In the genomic region with DNA sequence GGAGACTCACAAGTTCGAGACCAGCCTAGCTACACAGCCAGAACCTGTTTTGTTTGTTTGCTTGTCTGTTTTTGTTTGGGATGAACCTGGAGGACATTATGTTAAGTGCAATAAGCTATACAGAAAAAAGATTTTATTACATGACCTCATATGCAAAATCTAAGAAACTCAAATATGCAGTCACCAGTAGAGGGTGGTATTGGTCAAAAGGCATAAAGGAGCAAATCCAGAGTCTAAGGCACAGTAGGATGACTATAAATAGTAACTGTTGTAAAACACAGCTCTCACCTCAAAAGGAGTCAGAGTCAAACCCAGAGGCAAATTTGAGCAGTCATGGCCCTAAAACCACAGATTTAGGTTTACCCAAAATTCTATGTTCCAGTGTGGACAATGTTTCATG, we compare ENCODE assay signal across 13 mouse cellular contexts. TPM values are rescaled to one million over a fixed set of nuclear protein-coding genes. Genes with fewer than 3 reads are reported as not detected.
DNase-seq lines count a peak whose midpoint lies in the region; ATAC-seq and TF ChIP-seq lines count a peak whose summit lies in the region.
"Had no signal": no experiment of that assay in that cellular context is flagged by ENCODE, and none has a peak within 500 bp of the region (broad histone marks: within the 10 kb centered on the region; RNA-seq: fewer than 3 reads in every experiment).

No protein-coding gene starts in this region.

- H3K27me3 ChIP-seq in kidney, adult 2 months (replicated peaks; ENCODE audit: control insufficient read depth, insufficient read depth, low read length): no peaks in the 10 kb centered on the region
- no peaks in the 10 kb centered on the region for H3K27me3 ChIP-seq in kidney, embryonic 16.5 days (ENCODE audit: insufficient read depth, low read length)
- no peaks in the 10 kb centered on the region for H3K27me3 ChIP-seq in MEL (ENCODE audit: control insufficient read depth in 1 of 2, insufficient read depth in 2 of 2, low read length in 2 of 2)
- H3K27me3 ChIP-seq: embryonic facial prominence, embryonic 12.5 days; heart, embryonic 15.5 days; liver, embryonic 15.5 days had no signal

- TF ChIP-seq CTCF in kidney, adult 2 months (conservative IDR thresholded peaks at IDR 0.05; ENCODE audit: insufficient read depth, insufficient read length, low read depth, low read length): 0 out of 2 replicates have a peak, but pooled peaks have one; percentile 9
- peak; percentile 3 to 86 (median 69); a peak in 4 of 6 replicates for TF ChIP-seq CTCF in MEL (IDR thresholded peaks at IDR 0.05 in 2 of 3, conservative IDR thresholded peaks at IDR 0.05 in 1 of 3; ENCODE audit: control insufficient read depth in 1 of 3, insufficient read depth in 1 of 3, low read depth in 2 of 3, low read length in 3 of 3, poor library complexity in 1 of 3, severe bottlenecking in 1 of 3)

- no peak overlapping the region for H3K4me3 ChIP-seq in kidney, adult 2 months (ENCODE audit: insufficient read depth, low read depth, low read length)
- no peak overlapping the region for H3K4me3 ChIP-seq in kidney, embryonic 16.5 days (ENCODE audit: low read length)
- no peak overlapping the region for H3K4me3 ChIP-seq in MEL (ENCODE audit: control insufficient read depth in 1 of 2, insufficient read depth in 1 of 2, low read depth in 2 of 2, low read length in 2 of 2)
- H3K4me3 ChIP-seq: embryonic facial prominence, embryonic 12.5 days; heart, embryonic 15.5 days; liver, embryonic 15.5 days had no signal

- no peaks in the 10 kb centered on the region for H3K4me1 ChIP-seq in kidney, adult 2 months (ENCODE audit: control insufficient read depth, insufficient read depth, low read length)
- H3K4me1 ChIP-seq in kidney, embryonic 16.5 days (ENCODE audit: insufficient read depth, low read length): peaks cover 12% of the 10 kb centered on the region; the same call in 1 of the 2 replicates
- H3K4me1 ChIP-seq in MEL (ENCODE audit: control insufficient read depth in 1 of 2, insufficient read depth in 2 of 2, low read length in 2 of 2): peaks cover 0 to 4% of the 10 kb centered on the region in 2 experiments; a peak in 1 of 4 replicates

- peaks cover 4% of the 10 kb centered on the region; the same call in 1 of the 2 replicates for H3K79me2 ChIP-seq in MEL (ENCODE audit: control insufficient read depth, insufficient read depth, low read length, poor library complexity)

- no peaks in the 10 kb centered on the region for H3K36me3 ChIP-seq in kidney, adult 2 months (ENCODE audit: control insufficient read depth, insufficient read depth, low read length)
- H3K36me3 ChIP-seq in kidney, embryonic 16.5 days (ENCODE audit: insufficient read depth, low read length): no peaks in the 10 kb centered on the region
- peaks cover 0 to 14% of the 10 kb centered on the region in 2 experiments; a peak in 2 of 4 replicates for H3K36me3 ChIP-seq in MEL (ENCODE audit: control insufficient read depth in 1 of 2, insufficient read depth in 2 of 2, low read length in 2 of 2)
- H3K36me3 ChIP-seq: embryonic facial prominence, embryonic 12.5 days; heart, embryonic 15.5 days; liver, embryonic 15.5 days had no signal

- no peak overlapping the region for H3K9ac ChIP-seq in kidney, embryonic 16.5 days (replicated peaks; ENCODE audit: low read length)
- no peak overlapping the region for H3K9ac ChIP-seq in MEL (ENCODE audit: control insufficient read depth, low read depth, low read length, poor library complexity, severe bottlenecking)
- H3K9ac ChIP-seq: embryonic facial prominence, embryonic 12.5 days; heart, embryonic 15.5 days; liver, embryonic 15.5 days had no signal

- no peaks in the 10 kb centered on the region for H3K9me3 ChIP-seq in kidney, embryonic 16.5 days (ENCODE audit: low read length)
- no peaks in the 10 kb centered on the region for H3K9me3 ChIP-seq in MEL (replicated peaks; ENCODE audit: insufficient read depth, low read length)
- H3K9me3 ChIP-seq: embryonic facial prominence, embryonic 12.5 days; heart, embryonic 15.5 days; liver, embryonic 15.5 days had no signal

- TF ChIP-seq POLR2A in kidney, adult 2 months (IDR thresholded peaks at IDR 0.05; ENCODE audit: low read depth, low read length): no peak
- no peak for TF ChIP-seq POLR2A in MEL (IDR thresholded peaks at IDR 0.05; ENCODE audit: control insufficient read depth in 1 of 2, insufficient read depth in 1 of 2, low read depth in 1 of 2, low read length in 2 of 2, poor library complexity in 1 of 2)

- H3K4me2 ChIP-seq in kidney, embryonic 16.5 days (replicated peaks; ENCODE audit: low read depth, low read length): no peak overlapping the region
- H3K4me2 ChIP-seq: embryonic facial prominence, embryonic 12.5 days; heart, embryonic 15.5 days; liver, embryonic 15.5 days had no signal

- peak; percentile 42 for DNase-seq in kidney, adult 2 months
- DNase-seq in 416B (ENCODE audit: low read depth): peak; percentile 88
- peak; percentile 78 for DNase-seq in MEL (ENCODE audit: low read depth, low spot score)
- DNase-seq in spleen, postnatal 10 days (ENCODE audit: low spot score in 2 of 2): no peak
- no peak for DNase-seq in cerebellum, adult 8-10 months
- DNase-seq: adrenal gland, postnatal 25 days had no signal

- TF ChIP-seq EP300 in MEL (IDR thresholded peaks at IDR 0.05; ENCODE audit: low read depth in 1 of 2, low read length in 2 of 2): no peak

- 94% methylated on average over 1 of the region's 1 CpGs for WGBS in kidney, adult 2 months
- WGBS in kidney, embryonic 16.5 days: 88% methylated on average over 1 of the region's 1 CpGs

- ATAC-seq in kidney, embryonic 16.5 days (ENCODE audit: low FRiP score, low TSS enrichment): no peak
- ATAC-seq in granulocyte monocyte progenitor cell, adult 5-6 weeks (replicated peaks; ENCODE audit: poor library complexity, severe bottlenecking): peak; percentile 41
- no peak for ATAC-seq in erythroid progenitor cell, adult 5-6 weeks (replicated peaks; ENCODE audit: low FRiP score, poor library complexity, severe bottlenecking)

- H3K27ac ChIP-seq in kidney, adult 2 months (ENCODE audit: insufficient read depth, low read depth, low read length): no peak overlapping the region
- no peak overlapping the region for H3K27ac ChIP-seq in kidney, embryonic 16.5 days (ENCODE audit: low read length)
- H3K27ac ChIP-seq in MEL (ENCODE audit: control insufficient read depth, low read depth, low read length): no peak overlapping the region
- H3K27ac ChIP-seq: embryonic facial prominence, embryonic 12.5 days; heart, embryonic 15.5 days; liver, embryonic 15.5 days had no signal

- peak; percentile 90 for TF ChIP-seq RAD21 in MEL (IDR thresholded peaks at IDR 0.05; ENCODE audit: low read depth, low read length)

TF ChIP-seq in MEL, 35 proteins besides CTCF, POLR2A, EP300 and RAD21 (continues in another document):
- TF ChIP-seq USF2 (IDR thresholded peaks at IDR 0.05; ENCODE audit: borderline replicate concordance in 1 of 2, insufficient read depth in 1 of 2, low read depth in 1 of 2, low read length in 2 of 2): no peak
- TF ChIP-seq ELF1 (IDR thresholded peaks at IDR 0.05; ENCODE audit: low read depth, low read length): no peak
- TF ChIP-seq ZMIZ1 (IDR thresholded peaks at IDR 0.05; ENCODE audit: low read depth, low read length): no peak
- TF ChIP-seq TBP (IDR thresholded peaks at IDR 0.05; ENCODE audit: low read depth, low read length): no peak
- TF ChIP-seq SMC3 (IDR thresholded peaks at IDR 0.05; ENCODE audit: low read depth, low read length): peak; percentile 79
- TF ChIP-seq MXI1 (IDR thresholded peaks at IDR 0.05; ENCODE audit: low read depth, low read length): no peak
- TF ChIP-seq RCOR1 (IDR thresholded peaks at IDR 0.05; ENCODE audit: low read depth, low read length): no peak
- no peak; the same call in 1 of the 2 replicates for TF ChIP-seq ZKSCAN1 (IDR thresholded peaks at IDR 0.05; ENCODE audit: low read depth, low read length)
- TF ChIP-seq SIN3A (IDR thresholded peaks at IDR 0.05; ENCODE audit: low read length): peak; percentile 46; the same call in 1 of the 2 replicates
- no peak for TF ChIP-seq MAFK (IDR thresholded peaks at IDR 0.05; ENCODE audit: borderline replicate concordance, low read depth, low read length)
- TF ChIP-seq MAZ (IDR thresholded peaks at IDR 0.05; ENCODE audit: low read depth, low read length): no peak
- TF ChIP-seq HCFC1 (IDR thresholded peaks at IDR 0.05; ENCODE audit: low read depth, low read length): no peak; the same call in 1 of the 2 replicates
- no peak for TF ChIP-seq NRF1 (IDR thresholded peaks at IDR 0.05; ENCODE audit: insufficient read depth, low read depth, low read length, poor library complexity, severe bottlenecking)
- no peak for TF ChIP-seq UBTF (IDR thresholded peaks at IDR 0.05; ENCODE audit: borderline replicate concordance, insufficient read depth, low read depth, low read length)
- no peak for TF ChIP-seq KAT2A (conservative IDR thresholded peaks at IDR 0.05; ENCODE audit: low read depth, low read length)
- no peak for TF ChIP-seq GATA1 (IDR thresholded peaks at IDR 0.05; ENCODE audit: low read depth, low read length)
- no peak for TF ChIP-seq MAX (IDR thresholded peaks at IDR 0.05; ENCODE audit: low read length)
- TF ChIP-seq POLR2AphosphoS2 (IDR thresholded peaks at IDR 0.05; ENCODE audit: low read length): no peak

RNA-seq across cellular contexts. Expression of gene Zar1l, which starts 1.6 kb away (rescaled TPM):
- polyA plus RNA-seq in kidney, adult 2 months (2012; rRNA removed): not detected in 2 replicates
- polyA plus RNA-seq in kidney, embryonic 16.5 days (2015; fragmentation: Nextera tagmentation; extraction: Ambion mirVana): not detected in 2 replicates
- total RNA-seq in MEL (2012; rRNA removed): not detected in 2 replicates
- polyA plus RNA-seq in MEL (2012; ENCODE audit: insufficient read depth in 1 of 2, insufficient read length in 2 of 2, low read depth in 1 of 2, low replicate concordance in 2 of 2, missing spikeins in 1 of 2): not detected
- total RNA-seq in granulocyte monocyte progenitor cell, adult 5-6 weeks (2014; fragmentation: Nextera tagmentation): not detected in 2 replicates
- total RNA-seq in granulocyte monocyte progenitor cell, adult 5-6 weeks (2017): not detected in 2 replicates
- not detected in 2 replicates for total RNA-seq in erythroid progenitor cell, adult 5-6 weeks (2015; ENCODE audit: low replicate concordance)
- not detected in 2 replicates for total RNA-seq in erythroid progenitor cell, adult 5-6 weeks (2017; ENCODE audit: low replicate concordance)
- total RNA-seq: adrenal gland, postnatal 25 days had no signal
- polyA plus RNA-seq: embryonic facial prominence, embryonic 12.5 days; heart, embryonic 15.5 days; liver, embryonic 15.5 days; neural tube, embryonic 14.5 days had no signal

RNA-seq across cellular contexts. Expression of gene Brca2, which starts 2.9 kb away (rescaled TPM):
- 2.2 and 2.5 TPM in 2 replicates for polyA plus RNA-seq in kidney, adult 2 months (2012; rRNA removed)
- 22.3 and 24.6 TPM in 2 replicates for polyA plus RNA-seq in kidney, embryonic 16.5 days (2015; fragmentation: Nextera tagmentation; extraction: Ambion mirVana)
- total RNA-seq in MEL (2012; rRNA removed): 29.8 and 31.2 TPM in 2 replicates
- 100 to 1,000 TPM in 1 of 2 experiments, 10 to 100 TPM in 1; 53.4 to 239 TPM for polyA plus RNA-seq in MEL (2012; ENCODE audit: insufficient read depth in 1 of 2, insufficient read length in 2 of 2, low read depth in 1 of 2, low replicate concordance in 2 of 2, missing spikeins in 1 of 2)
- 41.9 and 56.0 TPM in 2 replicates for total RNA-seq in granulocyte monocyte progenitor cell, adult 5-6 weeks (2014; fragmentation: Nextera tagmentation)
- 37.4 and 38.8 TPM in 2 replicates for total RNA-seq in granulocyte monocyte progenitor cell, adult 5-6 weeks (2017)
- total RNA-seq in erythroid progenitor cell, adult 5-6 weeks (2015; ENCODE audit: low replicate concordance): 141 and 238 TPM in 2 replicates
- total RNA-seq in erythroid progenitor cell, adult 5-6 weeks (2017; ENCODE audit: low replicate concordance): 172 and 270 TPM in 2 replicates

Comparison
In these comparisons a context has a peak if more than half of its experiments do, and no peak if none do; other contexts are left out.
1. DNase-seq: peak in kidney, adult 2 months (single experiment), 416B (single experiment) and MEL (single experiment); none in spleen, postnatal 10 days (0 of 2) and cerebellum, adult 8-10 months (single experiment).